ENCODE assay signal across 8 mouse cellular contexts in genomic region chr1:59762651-59763163, GRCm38 (mm10). TPM values are rescaled to one million over a fixed set of nuclear protein-coding genes. Genes with fewer than 3 reads are reported as not detected.
DNase-seq lines count a peak whose midpoint lies in the region; ATAC-seq and TF ChIP-seq lines count a peak whose summit lies in the region.

No protein-coding gene starts in this region.

- intact Hi-C loops in left cerebral cortex, postnatal 10 days (cut with DNase I), result loop anchor here (10.0 kb wide), 1 partner anchor 72 kb away; no protein-coding TSS in a partner anchor

- H3K9me3 ChIP-seq in kidney, embryonic 14.5 days (ENCODE audit: control insufficient read depth, low read length), result no peaks in the 10 kb centered on the region
- no peaks in the 10 kb centered on the region for H3K9me3 ChIP-seq in hindbrain, embryonic 12.5 days (replicated peaks)

- no peaks in the 10 kb centered on the region for H3K27me3 ChIP-seq in kidney, embryonic 14.5 days (ENCODE audit: control insufficient read depth, insufficient read depth, low read length)
- no peaks in the 10 kb centered on the region for H3K27me3 ChIP-seq in hindbrain, embryonic 12.5 days

- DNase-seq in kidney, adult 9 months, result no peak
- DNase-seq in left cerebral cortex, postnatal 10 days (ENCODE audit: extremely low spot score in 1 of 2, low spot score in 2 of 2), result peak; percentile 47 to 77
- peak; percentile 14 for DNase-seq in skeletal muscle tissue, adult 2 months (ENCODE audit: low read depth, low spot score)

- H3K4me2 ChIP-seq in kidney, embryonic 14.5 days (replicated peaks; ENCODE audit: low read depth, low read length), result peak overlapping the region; percentile 84
- peak overlapping the region; percentile 77 for H3K4me2 ChIP-seq in hindbrain, embryonic 12.5 days (replicated peaks)

- ATAC-seq in kidney, embryonic 14.5 days (ENCODE audit: low FRiP score, low TSS enrichment), result peak; percentile 40
- peak; percentile 58 for ATAC-seq in activated CD4-positive, CD25-positive, alpha-beta regulatory T cell, adult 4 months
- ATAC-seq in hindbrain, embryonic 12.5 days (ENCODE audit: low FRiP score), result no peak; the same call in none of the 2 replicates
- peak; percentile 18 for ATAC-seq in megakaryocyte, adult 5-6 weeks (ENCODE audit: poor library complexity, severe bottlenecking)

- peak overlapping the region; percentile 93 for H3K9ac ChIP-seq in kidney, embryonic 14.5 days (ENCODE audit: low read depth, low read length)
- peak overlapping the region; percentile 90 for H3K9ac ChIP-seq in hindbrain, embryonic 12.5 days

- peak overlapping the region; percentile 56 for H3K4me3 ChIP-seq in kidney, embryonic 14.5 days (ENCODE audit: low read length)
- H3K4me3 ChIP-seq in embryonic fibroblast, embryonic 13.5 days (ENCODE audit: insufficient read depth, low read length), result peak overlapping the region; percentile 59
- H3K4me3 ChIP-seq in hindbrain, embryonic 12.5 days, result peak overlapping the region; percentile 94

- H3K27ac ChIP-seq in kidney, embryonic 14.5 days (ENCODE audit: low read depth, low read length), result peak overlapping the region; percentile 99
- H3K27ac ChIP-seq in embryonic fibroblast, embryonic 13.5 days (ENCODE audit: insufficient read depth, low read length), result peak overlapping the region; percentile 85
- peak overlapping the region; percentile 100 for H3K27ac ChIP-seq in hindbrain, embryonic 12.5 days

- peaks cover 10% of the 10 kb centered on the region; the same call in 1 of the 2 replicates for H3K4me1 ChIP-seq in kidney, embryonic 14.5 days (ENCODE audit: control insufficient read depth, insufficient read depth, low read length)
- H3K4me1 ChIP-seq in embryonic fibroblast, embryonic 13.5 days (ENCODE audit: control insufficient read depth, insufficient read depth, low read length), result no peaks in the 10 kb centered on the region
- H3K4me1 ChIP-seq in hindbrain, embryonic 12.5 days, result peaks cover 9% of the 10 kb centered on the region

- no peak for TF ChIP-seq CTCF in embryonic fibroblast, embryonic 13.5 days (IDR thresholded peaks at IDR 0.05; ENCODE audit: borderline replicate concordance, insufficient read depth, low read length)

- TF ChIP-seq POLR2A in embryonic fibroblast, embryonic 13.5 days (IDR thresholded peaks at IDR 0.05; ENCODE audit: low read depth, low read length), result peak; percentile 3; the same call in 1 of the 2 replicates

- H3K36me3 ChIP-seq in kidney, embryonic 14.5 days (ENCODE audit: control insufficient read depth, insufficient read depth, low read length), result no peaks in the 10 kb centered on the region
- no peaks in the 10 kb centered on the region for H3K36me3 ChIP-seq in hindbrain, embryonic 12.5 days

- WGBS in kidney, embryonic 14.5 days, result under 1% methylated on average over 44 of the region's 44 CpGs
- under 1% methylated on average over 44 of the region's 44 CpGs for WGBS in hindbrain, embryonic 12.5 days

RNA-seq across cellular contexts. Expression of gene Bmpr2, which starts 0.5 kb away (rescaled TPM):
- 13.6 and 14.2 TPM in 2 replicates for polyA plus RNA-seq in kidney, embryonic 14.5 days (2014; fragmentation: Nextera tagmentation; extraction: Ambion mirVana)
- 1 to 10 TPM; 2.3 to 2.4 TPM for polyA plus RNA-seq in activated CD4-positive, CD25-positive, alpha-beta regulatory T cell, adult 4 months (2017; shearing (Covaris generic))
- 60.4 and 60.8 TPM in 2 replicates for polyA plus RNA-seq in embryonic fibroblast, embryonic 13.5 days (2011; ENCODE audit: insufficient read length, low read depth, missing spikeins)
- 12.5 and 13.7 TPM in 2 replicates for polyA plus RNA-seq in hindbrain, embryonic 12.5 days (2016; fragmentation: Nextera tagmentation; extraction: Ambion mirVana)
- 100 to 1,000 TPM; 106 to 114 TPM for total RNA-seq in left cerebral cortex, postnatal 10 days (2021)
- 45.0 and 49.3 TPM in 2 replicates for total RNA-seq in megakaryocyte, adult 5-6 weeks (2015)
- 23.0 and 26.1 TPM in 2 replicates for total RNA-seq in megakaryocyte, adult 5-6 weeks (2017)
